10 mouse cellular contexts compared by ENCODE assay signal in the genomic region with DNA sequence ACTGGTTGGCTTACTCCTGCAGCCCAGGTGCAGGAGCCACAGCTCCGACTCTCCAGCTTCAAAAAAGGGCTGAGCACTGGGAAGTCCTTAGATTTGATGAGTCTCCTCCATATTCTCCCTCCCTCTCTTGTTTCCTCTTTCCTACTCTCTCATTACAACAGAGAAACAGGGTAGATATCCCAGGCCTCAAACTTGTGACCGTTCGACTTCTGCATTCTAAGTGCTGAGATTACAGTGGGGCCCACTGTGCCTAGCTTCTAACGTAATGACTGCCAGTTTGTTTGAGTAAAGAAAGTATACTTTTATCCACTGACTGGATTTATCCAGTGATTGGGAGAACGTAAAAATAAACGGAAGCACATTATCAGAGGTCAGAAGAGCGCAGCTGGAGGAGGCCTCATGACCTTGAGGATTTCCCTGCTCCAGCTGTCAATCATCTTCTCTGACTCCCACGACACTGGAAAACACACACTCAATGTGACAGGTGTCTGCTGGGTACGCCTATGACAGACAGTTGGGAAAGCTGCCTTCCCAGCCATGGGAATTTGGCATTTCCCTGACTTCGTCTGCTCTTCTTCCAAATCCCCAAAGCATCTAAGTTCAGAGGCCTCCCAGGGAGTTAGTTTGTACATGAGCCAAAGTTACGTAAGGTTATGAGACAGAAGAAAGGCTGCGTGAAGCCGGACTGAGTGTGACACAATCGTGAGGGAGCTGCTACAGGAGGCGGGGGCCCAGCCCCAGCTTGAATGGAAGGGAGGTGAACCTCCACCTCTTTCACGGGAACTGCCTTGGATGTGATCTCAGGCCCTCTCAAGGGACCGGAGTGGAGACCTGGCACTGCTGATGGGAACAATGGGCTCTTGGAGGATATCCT. TPM values are rescaled to one million over a fixed set of nuclear protein-coding genes. Genes with fewer than 3 reads are reported as not detected.
DNase-seq lines count a peak whose midpoint lies in the region; ATAC-seq lines count a peak whose summit lies in the region.
"Had no signal": no experiment of that assay in that cellular context is flagged by ENCODE, and none has a peak within 500 bp of the region (broad histone marks: within the 10 kb centered on the region; RNA-seq: fewer than 3 reads in every experiment).

No protein-coding gene starts in this region.

- no peak overlapping the region for H3K9ac ChIP-seq in intestine, embryonic 14.5 days (ENCODE audit: low read length)

- H3K4me2 ChIP-seq in intestine, embryonic 14.5 days (ENCODE audit: low read length) = no peak overlapping the region

- H3K4me3 ChIP-seq in intestine, embryonic 14.5 days (ENCODE audit: low read depth, low read length) = no peak overlapping the region

- no peak overlapping the region for H3K27ac ChIP-seq in intestine, embryonic 14.5 days (ENCODE audit: low read depth)

- no peaks in the 10 kb centered on the region for H3K9me3 ChIP-seq in intestine, embryonic 14.5 days (ENCODE audit: control insufficient read depth, low read length)

- no peaks in the 10 kb centered on the region for H3K27me3 ChIP-seq in intestine, embryonic 14.5 days (replicated peaks; ENCODE audit: control insufficient read depth, insufficient read depth, low read length)

- H3K4me1 ChIP-seq in intestine, embryonic 14.5 days (replicated peaks; ENCODE audit: control insufficient read depth, insufficient read depth, low read length) = peaks cover 11% of the 10 kb centered on the region; the same call in 1 of the 2 replicates

- H3K36me3 ChIP-seq in intestine, embryonic 14.5 days (ENCODE audit: control insufficient read depth, insufficient read depth, low read length) = no peaks in the 10 kb centered on the region

- WGBS in intestine, embryonic 14.5 days = 52% methylated on average over 17 of the region's 17 CpGs

- DNase-seq in heart, adult 18-20 months = peak; percentile 15 to 18
- no peak for DNase-seq in heart, adult 8-10 months (ENCODE audit: low spot score)
- DNase-seq in adrenal gland, adult 8-10 months = peak; percentile 47
- DNase-seq in intestine, embryonic 14.5 days (ENCODE audit: low spot score) = no peak
- no peak for DNase-seq in right cerebral cortex, postnatal 36 days (ENCODE audit: low spot score in 2 of 2)
- DNase-seq in left cerebral cortex, adult 9 months (ENCODE audit: low spot score in 2 of 2) = no peak
- DNase-seq in urinary bladder, postnatal 14 days (ENCODE audit: low spot score) = no peak

- ATAC-seq in intestine, embryonic 14.5 days (replicated peaks; ENCODE audit: low FRiP score, low TSS enrichment, low read depth) = 0 out of 2 replicates have a peak, but pooled peaks have one; percentile 23
- peak; percentile 87 for ATAC-seq in megakaryocyte, adult 5-6 weeks (ENCODE audit: poor library complexity, severe bottlenecking)
- ATAC-seq: CD4-positive, CD25-positive, alpha-beta regulatory T cell, adult 4 months had no signal

RNA-seq across cellular contexts. Expression of a gene that starts 31.2 kb away (rescaled TPM):
- total RNA-seq in heart, adult 18-20 months (2021) = 1 to 10 TPM in 1 of 2 experiments, under 1 TPM in 1; 0.55 to 1.2 TPM
- total RNA-seq in heart, adult 8-10 months (2022) = 1 to 10 TPM in 3 of 4 experiments, under 1 TPM in 1; 0.98 to 1.8 (median 1.4) TPM
- 10 to 100 TPM in 1 of 4 experiments, 1 to 10 TPM in 3; 1.8 to 14.3 (median 4.2) TPM for total RNA-seq in adrenal gland, adult 8-10 months (2022)
- polyA plus RNA-seq in intestine, embryonic 14.5 days (2014; fragmentation: Nextera tagmentation; extraction: Ambion mirVana) = 2.4 and 2.7 TPM in 2 replicates
- not detected in 2 replicates for total RNA-seq in megakaryocyte, adult 5-6 weeks (2015)
- 0.08 TPM in 1 of 2 replicates, not detected in the other for total RNA-seq in megakaryocyte, adult 5-6 weeks (2017)
- total RNA-seq: hematopoietic stem cell, adult 5-6 weeks had no signal
- polyA plus RNA-seq: CD4-positive, CD25-positive, alpha-beta regulatory T cell, adult 4 months had no signal

Comparison
In these comparisons a context has a peak if more than half of its experiments do, and no peak if none do; other contexts are left out.
1. DNase-seq: peak in heart, adult 18-20 months (2 of 2) and adrenal gland, adult 8-10 months (single experiment); none in heart, adult 8-10 months (single experiment), intestine, embryonic 14.5 days (single experiment), right cerebral cortex, postnatal 36 days (0 of 2), left cerebral cortex, adult 9 months (0 of 2) and urinary bladder, postnatal 14 days (single experiment).